Mouse (Mus musculus) ES-E14 (cell line): ENCODE data around the gene Pcdh9.

Experiments
- CHD2 ChIP-seq: IDR thresholded peaks from 2 replicates; pipeline ENCODE4 v1.6.1; 2014; ENCODE audit warnings: mild to moderate bottlenecking, low read depth, low read length, inconsistent platforms
- MAFK ChIP-seq: IDR thresholded peaks from 2 replicates; pipeline ENCODE4 v1.6.1; 2014; ENCODE audit warnings: mild to moderate bottlenecking, low read depth, low read length, inconsistent platforms; ENCODE audit not compliant: insufficient read depth

DNA sequence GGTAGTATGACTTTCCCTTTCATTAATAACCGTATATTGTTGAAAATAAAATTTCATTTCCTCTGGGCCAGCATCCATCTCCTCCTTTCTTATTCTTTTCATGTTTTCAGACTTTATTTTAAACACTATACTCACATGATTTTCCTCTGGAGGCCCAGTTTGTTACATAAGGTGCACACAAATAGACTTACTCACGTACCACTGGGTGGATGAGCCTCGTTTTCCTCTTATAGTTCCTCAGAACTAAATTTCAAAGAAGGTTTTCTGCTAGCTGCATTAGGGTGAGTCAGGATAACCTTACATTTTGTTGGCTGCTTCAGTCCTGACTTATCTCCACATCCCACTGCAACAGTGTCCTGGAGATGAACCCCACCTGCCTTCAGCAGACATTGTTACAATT is 4.7 kb upstream of the Pcdh9 start:
- no peak for TF ChIP-seq CHD2
- no peak for TF ChIP-seq MAFK
